Mouse (Mus musculus) stomach, postnatal 0 days (tissue): Measurements from ENCODE around the gene Cdyl.

Experiments used
- CTCF ChIP-seq: IDR thresholded peaks from 2 replicates; pipeline ENCODE4 v1.5.1; 2016; ENCODE audit warnings: antibody characterized with exemption, low read depth, mild to moderate bottlenecking, moderate library complexity
- EP300 ChIP-seq: optimal IDR thresholded peaks from 2 replicates; pipeline ENCODE3; 2016; ENCODE audit warnings: antibody characterized with exemption

DNA sequence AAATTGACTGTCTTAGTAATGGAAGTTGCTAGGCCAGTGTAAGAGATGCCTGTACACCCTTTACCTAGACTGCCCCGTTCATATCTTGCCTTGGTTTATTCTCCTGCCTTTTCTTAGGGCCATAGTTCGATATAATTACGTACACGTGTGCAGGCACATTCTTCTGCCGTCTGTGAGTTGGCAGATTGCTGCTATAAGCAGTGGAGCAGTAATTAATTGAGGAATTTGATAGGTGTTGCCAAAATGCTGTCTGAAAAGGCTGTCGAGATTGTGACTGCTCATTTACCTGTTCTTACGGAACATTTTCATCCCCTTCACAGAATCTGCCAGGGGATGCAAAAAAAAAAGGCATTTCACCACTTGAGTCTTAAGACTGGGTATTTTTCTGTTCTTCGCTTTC is 163.2 kb downstream of the Cdyl start:
- no peak for TF ChIP-seq EP300
- no peak for TF ChIP-seq CTCF
